Mouse (Mus musculus) cortical plate, adult 2 months (tissue): ENCODE results near the gene Usp4.

Source experiments
- CTCF ChIP-seq: fragments of 200-500 bp; IDR thresholded peaks from 2 replicates; pipeline ENCODE4 v1.5.1; 2011; ENCODE audit warnings: mild to moderate bottlenecking, control low read depth, low read length; ENCODE audit not compliant: insufficient read depth; ENCODE audit errors: extremely low read depth
- POLR2A ChIP-seq: fragments of 200-500 bp; IDR thresholded peaks from 2 replicates; pipeline ENCODE4 v1.6.1; 2011; ENCODE audit warnings: mild to moderate bottlenecking, low read length, control low read depth; ENCODE audit not compliant: insufficient read depth; ENCODE audit errors: extremely low read depth

DNA sequence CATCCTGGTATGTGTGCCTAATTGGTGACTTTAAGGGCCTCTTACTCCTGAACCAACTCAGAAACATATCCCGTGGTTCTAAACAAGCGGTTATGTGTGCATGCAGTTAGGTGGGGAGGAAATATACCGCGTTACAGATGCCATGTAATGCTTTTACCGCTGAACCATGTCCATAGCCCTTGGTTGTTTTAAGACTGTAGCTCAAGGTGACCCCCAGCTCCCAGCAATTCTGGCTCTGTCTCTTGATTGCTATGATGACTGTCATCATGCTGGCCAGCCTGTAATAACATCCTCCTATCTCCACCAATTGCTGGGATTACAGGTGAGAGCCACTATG is 6.5 kb upstream of the Usp4 start:
- no peak for TF ChIP-seq CTCF
- no peak for TF ChIP-seq POLR2A
